Mouse (Mus musculus) frontal cortex, adult (tissue): Measurements from ENCODE around the gene Rims1.

ENCODE experiments used
- ATAC-seq: cut with Nextera tagmentation; 2 replicates; pipeline ENCODE4 v1.9.2; 2017; ENCODE audit warnings: mild to moderate bottlenecking, moderate library complexity, mixed read lengths; ENCODE audit not compliant: low TSS enrichment

Rims1 gene

DNA sequence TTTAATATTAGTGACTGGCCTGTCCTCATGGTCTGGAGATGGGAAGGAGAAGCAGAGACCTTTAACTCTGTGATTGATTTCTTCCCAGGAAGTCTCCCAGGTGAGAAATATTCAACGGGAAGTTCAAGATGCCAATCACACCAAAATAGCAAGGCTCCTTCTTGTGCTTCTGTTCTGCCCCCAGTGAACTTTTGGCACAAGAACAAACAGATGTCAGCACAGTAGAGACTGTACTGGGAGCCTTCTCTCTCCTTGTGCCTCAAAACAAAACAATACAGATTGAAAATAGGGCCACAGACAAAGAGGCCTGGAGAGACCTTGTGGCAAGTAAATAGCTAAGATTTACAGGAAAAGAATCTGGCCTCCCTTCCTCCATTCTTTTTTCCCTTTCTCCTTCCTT lies 110.7 kb downstream of the Rims1 start:
- ATAC-seq: no peak

DNA sequence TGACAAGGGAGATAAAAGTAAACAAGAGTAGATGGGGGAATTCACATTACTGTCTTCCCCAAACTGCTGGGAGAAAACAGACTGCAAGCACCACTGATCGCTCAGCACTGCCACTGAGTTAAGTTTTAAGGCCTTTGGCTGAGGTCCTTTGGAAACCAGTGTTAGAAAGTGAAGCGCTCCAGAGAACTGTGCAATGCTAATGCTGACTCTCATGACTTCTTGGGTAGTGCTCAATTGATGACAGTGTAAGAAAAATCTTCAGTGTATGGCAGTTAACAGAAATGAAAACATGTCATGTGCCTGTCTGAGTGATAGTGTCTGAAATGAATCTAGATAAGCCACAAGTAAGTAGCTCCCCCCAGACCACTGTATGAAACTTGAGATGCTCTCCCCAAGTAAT lies 111.3 kb downstream of the Rims1 start:
- no peak for ATAC-seq

DNA sequence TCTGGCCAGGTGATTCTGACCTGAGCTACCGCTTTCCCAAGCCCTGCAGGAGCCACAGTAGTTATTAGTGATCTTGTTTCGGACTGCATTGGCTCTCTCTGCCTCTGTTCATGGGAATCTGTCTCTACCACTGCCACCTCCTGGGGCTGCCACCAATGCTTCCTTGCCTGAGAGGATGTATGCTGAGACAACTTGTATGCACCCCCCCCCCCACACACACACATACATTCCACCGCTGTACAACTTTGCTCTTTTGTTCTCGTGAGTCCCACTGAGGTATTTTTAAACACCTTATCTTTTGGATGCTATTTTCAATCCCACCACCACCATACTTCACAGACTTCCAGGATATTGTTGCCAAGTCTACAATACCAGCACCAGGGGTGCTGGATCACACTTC lies 122.3 kb downstream of the Rims1 start:
- no peak; the same call in 1 of the 2 replicates for ATAC-seq

DNA sequence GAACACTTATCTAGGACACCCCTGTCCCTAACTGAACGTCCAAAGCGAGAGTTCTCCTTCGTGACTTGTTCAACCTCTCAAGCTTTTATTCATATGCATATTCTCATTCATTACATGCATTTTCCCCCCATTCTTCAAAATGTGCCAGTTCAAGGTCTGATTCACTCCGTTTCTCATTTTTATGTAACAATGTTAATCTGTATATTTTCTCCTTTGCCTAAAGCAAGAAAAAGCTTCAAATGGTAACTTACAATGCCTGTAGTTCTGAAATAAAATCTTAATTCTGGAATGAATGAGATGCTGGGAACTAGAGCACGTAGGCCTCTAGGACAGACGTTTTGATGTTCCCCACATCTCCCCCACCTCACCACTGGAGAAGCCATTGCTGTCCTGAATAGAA lies 141.6 kb downstream of the Rims1 start:
- peak; percentile 64; the same call in 1 of the 2 replicates for ATAC-seq

DNA sequence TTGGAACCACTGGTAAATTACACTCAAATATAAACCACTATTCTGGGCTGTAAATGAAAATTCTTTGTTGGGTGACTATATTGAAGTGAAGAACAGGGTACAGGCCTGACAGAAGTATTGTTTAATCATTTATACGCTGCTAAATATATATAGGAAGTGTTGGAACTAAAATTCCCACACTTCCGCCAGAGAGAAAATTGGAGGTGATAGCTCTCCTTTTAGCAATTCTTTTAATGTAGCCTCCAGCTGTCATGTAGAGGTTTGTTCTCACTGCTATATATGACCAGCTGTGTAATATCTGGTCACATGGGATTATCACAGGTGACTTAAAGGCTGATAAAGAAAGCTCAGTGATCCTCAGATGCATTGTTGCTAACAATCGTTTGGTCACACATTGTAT lies 144.0 kb downstream of the Rims1 start:
- ATAC-seq: peak; percentile 38

DNA sequence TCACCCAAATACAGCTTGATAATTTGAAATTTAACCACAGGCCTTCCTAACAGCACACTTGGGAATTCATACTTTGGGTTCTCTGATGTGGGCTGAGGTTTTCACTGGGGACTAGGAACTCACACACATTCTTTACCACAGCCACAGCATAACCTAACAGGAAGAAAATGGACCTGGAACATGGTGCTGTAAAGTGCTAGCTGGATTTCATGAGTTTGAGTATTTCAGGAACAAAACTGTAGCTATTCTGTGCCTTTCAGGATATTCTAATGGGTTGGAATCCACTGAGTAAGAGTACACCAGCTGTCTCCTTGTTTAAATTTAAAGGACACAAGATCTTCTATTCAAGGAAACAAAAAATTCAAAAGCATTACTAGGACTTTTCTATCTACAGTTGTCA lies 149.8 kb downstream of the Rims1 start:
- ATAC-seq: peak; percentile 80

DNA sequence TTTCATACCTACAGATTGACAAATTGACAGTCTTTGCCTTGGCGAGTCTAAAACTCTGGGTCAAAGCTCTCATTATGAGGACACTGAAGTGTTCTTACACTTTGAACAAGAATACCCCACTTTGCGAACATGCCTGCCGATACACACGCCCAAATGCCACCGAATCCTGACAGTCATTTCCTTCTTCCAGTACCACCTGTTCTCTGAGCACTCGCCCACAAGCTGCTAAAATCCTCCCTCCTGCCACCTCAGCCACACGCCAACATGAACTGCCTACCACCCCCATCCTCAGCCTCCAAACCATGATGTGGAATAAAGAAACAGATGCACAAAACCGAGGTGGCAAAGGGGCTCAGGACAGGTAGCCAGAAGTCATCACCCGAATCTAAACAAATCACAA lies 150.9 kb downstream of the Rims1 start:
- peak; percentile 77 for ATAC-seq

DNA sequence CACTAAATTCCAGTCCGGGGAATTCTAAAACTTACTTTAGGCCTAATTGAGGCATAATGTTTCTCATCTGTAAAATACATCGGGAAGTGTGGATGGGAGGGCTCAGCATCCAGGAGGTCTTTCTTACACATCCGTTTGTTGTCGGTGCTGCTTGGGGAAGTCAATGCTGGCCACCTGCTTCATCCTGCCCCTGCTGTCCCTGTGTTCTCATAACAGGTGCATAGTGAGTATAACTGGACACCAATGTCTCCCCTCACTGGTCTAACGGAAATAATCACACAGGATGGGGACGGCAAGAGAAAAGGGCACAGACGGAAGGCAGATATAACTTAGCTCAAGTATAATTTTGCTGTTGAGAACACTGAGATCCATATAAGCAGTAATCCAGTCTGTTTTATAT lies 155.2 kb downstream of the Rims1 start:
- no peak for ATAC-seq

DNA sequence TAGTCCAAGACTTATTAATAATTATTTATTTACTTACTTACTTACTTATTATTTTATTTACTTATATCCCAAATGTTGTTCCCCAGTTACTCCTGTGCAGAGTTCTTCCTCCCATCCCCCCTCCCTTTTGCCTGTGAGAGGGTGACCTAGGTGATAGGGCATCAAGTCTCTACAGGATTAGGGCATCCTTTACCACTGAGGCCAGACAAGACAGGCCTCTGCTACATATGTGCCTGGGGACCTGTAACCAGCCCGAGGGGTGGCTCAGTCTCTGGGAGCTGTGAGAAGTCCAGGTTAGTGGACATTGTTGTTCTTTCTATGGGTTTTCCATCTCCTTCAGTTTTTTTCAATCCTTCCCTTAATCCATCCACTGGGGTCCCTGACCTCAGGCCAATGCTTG lies 156.4 kb downstream of the Rims1 start:
- no peak for ATAC-seq

DNA sequence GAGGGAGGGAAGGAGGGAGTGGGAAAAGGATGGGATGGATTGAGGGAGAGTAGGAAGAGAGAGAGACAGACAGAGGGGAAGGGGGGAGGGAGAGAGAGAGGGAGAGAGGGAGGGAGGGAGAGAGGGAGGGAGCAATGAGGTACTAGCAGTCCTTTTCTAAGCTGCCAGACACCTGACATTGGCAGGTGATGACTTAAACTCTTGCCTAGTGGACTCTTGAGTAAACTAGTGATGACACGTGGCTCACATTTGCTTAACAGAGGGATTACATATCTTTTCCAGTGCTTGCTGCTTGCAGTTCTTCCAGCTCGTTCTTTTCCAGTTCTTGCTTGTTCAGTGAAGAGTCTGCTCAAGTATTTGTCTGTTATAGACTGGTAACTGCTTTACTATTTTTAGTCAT lies 160.5 kb downstream of the Rims1 start:
- no peak for ATAC-seq

DNA sequence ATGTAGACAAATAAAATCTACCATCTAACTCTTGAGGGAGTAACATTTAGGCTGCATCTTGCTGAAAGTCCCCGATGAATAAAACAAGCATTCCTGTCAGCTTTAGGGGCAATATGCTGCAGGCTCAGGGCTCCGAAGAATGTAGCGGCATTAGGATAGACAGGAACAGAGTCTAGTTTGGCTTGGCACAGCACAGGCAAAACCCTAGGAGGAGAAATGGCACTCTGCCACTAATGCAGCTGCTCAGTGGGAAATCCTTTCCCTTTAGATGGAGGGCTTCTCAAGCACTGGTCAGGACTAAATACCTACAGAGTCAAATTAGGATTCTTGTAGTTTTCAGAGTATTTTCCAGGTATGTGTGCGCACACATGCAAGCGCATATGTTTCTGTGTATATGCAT lies 165.2 kb downstream of the Rims1 start:
- ATAC-seq: peak; percentile 78

DNA sequence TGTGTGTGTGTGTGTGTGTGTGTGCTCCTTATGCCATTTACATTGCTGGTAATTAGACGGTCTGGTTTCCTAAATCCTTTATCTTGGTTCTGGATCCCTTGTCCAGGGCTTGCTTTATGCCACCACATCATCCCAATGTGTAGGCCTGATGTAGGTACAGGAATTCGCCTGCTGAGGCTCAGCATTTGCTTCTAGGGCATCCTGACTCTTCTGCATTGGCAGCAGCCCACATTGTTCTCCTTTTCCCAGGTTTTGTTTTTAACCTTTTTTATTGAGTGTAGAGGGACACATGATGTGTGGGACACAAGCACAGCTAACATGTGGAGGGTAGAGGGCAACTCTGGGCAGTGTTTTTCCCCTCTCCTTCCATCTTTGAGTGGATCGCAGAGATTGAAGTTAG lies 166.1 kb downstream of the Rims1 start:
- peak; percentile 67; the same call in 1 of the 2 replicates for ATAC-seq

DNA sequence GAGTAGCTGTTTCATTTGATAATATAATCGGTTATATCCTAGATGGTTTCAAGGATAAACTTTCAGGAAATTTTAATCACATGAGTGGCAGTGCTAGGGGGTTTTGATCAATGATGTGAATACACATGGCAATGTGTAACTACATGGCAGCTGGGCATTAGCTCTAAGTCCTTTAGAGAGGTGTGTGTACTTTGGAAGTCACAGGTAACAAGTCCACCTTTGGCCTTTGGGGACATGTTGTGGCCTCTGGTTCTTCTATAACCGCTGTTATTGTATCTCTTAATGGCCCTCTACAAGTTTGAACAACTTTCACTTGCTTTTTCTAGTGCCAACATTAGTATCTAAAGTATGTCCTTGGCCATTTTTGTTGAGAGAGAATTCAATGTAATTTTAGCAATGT lies 171.9 kb downstream of the Rims1 start:
- ATAC-seq: no peak

DNA sequence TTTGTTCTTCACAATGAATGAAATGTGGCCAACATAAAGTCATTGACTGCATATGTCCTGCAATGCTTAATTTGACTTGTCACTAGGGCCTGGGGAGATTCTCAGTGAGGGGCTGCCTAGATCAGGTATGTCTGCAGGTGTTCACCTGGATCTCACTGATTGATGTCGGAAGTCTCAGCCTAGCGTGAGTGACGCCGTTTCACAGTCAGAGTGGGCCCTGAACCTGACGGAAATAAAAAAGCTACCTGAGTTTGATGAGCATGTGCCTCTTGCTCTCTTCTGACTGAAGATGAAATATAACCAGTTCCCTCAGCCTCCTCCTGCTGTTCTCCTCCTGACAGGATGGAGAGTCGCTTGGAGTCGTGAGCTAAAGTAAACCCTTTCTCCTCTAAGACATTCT lies 173.2 kb downstream of the Rims1 start:
- no peak for ATAC-seq

DNA sequence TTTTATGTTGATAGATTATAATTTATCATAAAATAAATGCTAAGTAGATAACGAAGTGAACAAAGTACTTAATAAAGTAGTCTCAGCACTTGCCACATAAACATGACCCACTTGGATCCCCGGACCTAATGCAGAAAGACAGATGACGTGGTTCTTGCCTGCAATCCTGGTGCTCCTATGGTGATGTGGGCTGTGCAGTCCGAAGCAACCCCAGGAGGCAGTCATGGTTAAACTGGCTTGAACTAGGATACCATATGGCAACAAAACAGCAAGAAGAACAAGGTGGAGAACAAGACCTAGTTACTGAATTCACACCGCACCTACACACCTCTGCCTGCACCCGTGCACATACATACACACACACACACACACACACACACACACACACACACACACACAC lies 173.8 kb downstream of the Rims1 start:
- peak; percentile 42; the same call in 1 of the 2 replicates for ATAC-seq

DNA sequence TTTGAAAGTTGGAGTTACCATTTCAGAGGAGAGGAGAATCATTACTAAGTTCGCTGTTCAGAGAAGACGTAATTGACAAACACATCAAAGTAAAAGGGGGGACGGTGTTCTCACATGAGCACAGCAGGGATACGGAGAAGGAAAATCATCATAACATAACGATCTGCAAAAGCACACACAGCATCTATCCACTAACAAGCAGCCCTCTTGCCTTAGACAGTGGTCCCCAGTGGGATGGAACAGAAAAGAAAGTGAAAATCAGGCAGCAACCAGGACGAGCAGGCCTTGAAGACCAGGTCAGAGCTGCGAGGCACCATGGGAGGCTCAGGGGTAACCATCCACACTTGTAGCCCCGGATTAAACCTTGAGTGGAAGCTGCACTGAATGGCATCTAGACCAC lies 176.8 kb downstream of the Rims1 start:
- ATAC-seq: no peak

DNA sequence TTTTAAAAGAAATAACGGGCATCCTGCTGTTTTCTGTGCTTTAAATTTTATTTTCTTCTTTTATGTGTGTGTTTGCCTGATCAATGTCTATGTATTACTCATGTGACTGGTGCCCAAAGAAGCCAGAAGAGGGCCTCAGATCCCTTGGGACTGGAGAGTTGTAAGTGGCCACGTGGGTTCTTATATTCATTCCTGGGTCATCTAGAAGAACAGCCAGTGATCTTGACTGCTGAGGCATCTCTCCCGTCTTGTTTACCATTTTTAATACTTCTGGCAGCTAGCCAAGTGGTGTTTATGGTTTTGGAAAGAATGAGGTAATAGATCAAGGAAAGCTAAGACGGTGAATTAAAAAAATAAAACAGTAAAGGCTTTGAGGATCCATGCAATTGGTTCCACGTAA lies 178.8 kb downstream of the Rims1 start:
- ATAC-seq: no peak; the same call in 1 of the 2 replicates

DNA sequence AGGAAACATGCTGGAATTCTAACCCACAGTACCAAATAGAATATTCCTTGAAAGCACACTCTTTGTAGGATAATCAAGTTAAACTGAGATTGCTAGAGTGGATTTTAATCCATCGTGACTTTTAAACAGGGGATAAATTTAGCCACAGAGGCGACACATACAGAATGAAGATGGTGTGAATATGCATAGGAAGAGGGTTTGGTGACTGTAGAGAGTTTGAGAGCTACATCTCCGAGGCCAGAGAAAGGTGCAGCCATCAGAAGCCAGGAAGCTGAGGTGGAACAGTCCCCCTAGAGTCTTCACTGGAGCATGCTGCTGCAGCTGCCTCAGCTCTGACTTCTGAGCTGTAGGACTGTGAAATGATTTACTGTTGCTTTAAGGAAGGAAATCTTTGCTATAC lies 179.5 kb downstream of the Rims1 start:
- ATAC-seq: peak; percentile 78

DNA sequence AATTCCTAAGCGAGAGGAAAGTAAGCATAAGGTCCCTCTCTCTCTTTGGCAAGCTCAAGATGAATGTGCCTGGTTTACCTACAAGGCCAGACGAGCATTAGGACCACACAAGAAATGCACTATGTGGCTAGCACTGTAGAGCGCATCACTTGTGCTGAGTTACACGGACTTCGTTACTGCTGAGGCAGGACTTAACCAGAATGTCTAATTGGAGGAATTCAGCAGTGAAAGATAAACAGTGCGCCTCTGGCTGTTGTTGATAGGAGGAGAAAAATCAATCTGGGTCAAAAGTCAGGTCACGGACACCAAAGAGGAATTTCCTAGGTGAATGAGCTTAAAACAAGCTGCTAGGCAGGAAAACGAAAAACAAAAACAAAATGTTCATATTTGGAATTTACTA lies 185.0 kb downstream of the Rims1 start:
- ATAC-seq: 0 out of 2 replicates have a peak, but pooled peaks have one; percentile 15

DNA sequence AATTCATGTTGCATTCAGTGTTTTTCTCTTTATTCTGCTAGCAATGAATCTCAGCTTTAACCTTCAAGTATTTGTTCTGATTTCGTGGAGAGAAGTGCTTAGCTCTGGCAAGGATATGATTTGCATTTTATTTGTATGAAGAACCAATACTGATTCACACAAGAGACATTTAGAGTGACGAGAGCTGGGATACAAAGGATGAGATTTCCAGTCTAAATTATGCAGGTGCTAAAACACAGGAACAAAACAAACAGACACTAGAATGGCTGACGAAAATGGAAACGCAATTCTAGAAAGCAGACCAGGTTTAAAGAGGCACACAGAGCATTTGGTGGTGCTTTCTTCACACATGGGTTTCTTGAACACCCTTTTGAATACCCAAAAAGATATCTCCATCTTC lies 190.2 kb downstream of the Rims1 start:
- ATAC-seq: peak; percentile 42

DNA sequence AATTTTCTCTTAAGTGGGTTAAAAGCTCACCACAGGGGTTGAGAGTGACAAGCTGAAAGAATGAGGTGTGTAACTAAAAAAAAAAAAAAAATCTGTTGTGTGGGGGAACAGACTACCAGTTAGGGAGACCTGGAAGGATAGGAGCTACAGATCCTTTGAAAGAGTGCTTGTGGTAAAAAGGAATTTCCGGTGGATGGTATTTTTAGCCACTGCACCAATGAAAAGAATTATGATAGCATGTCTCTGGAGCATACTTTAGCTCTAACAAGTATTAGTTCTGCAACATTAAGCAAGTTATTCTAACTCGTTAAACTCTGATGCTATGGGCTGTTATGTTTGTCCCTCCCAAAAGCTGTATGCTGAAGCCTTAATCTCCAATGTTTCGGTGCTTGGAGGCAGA lies 192.2 kb downstream of the Rims1 start:
- no peak for ATAC-seq

DNA sequence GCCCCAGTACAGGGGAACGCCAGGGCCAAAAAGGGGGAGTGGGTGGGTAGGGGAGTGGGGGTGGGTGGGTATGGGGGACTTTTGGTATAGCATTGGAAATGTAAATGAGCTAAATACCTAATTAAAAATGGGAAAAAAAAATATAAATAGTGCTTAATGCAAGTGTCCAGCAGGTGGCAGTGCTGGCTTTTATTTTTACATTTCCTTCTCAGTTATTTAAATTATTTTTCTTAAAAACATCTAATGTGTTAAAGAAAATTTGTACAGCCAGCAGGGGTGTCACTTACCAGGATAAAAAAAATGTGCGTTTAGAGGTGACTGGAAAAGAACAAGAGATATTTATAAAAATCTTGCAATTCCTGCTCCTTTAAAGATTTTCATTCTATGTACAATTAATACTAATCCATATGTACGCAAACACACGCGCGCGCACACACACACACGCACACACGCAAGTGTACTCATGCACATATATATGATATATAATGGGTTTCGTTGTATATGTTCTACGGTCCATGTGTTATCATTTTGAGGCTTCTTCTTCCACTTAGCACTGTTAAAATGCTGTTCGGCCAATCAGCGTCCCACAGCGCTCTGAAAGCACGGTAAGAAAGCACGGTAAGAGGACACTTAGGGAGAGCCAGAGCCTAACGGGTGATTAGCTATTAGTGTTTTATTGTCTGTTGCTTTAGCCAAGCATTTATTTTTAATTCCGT lies 201.3 kb downstream of the Rims1 start:
- ATAC-seq: peak; percentile 47; the same call in 1 of the 2 replicates

DNA sequence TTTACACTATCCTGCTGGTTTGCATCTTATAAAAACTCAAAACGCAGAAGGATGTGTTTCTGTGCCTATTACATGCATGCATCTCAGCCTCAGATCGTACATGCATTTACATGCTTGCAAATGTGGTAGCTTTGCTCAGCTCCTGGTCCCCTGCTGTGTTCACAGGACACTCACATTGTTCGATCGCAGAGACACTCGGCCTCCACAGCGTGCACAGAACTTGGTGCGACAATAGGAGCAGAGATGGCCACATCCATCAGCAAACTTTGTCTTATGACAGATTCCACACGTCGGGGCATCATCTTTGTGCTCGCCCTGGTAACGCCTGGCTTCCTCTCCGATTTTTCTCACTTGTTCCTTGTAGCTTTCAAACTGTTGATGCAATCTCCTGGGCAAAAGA lies 209.6 kb downstream of the Rims1 start:
- ATAC-seq: peak; percentile 14; the same call in 1 of the 2 replicates

DNA sequence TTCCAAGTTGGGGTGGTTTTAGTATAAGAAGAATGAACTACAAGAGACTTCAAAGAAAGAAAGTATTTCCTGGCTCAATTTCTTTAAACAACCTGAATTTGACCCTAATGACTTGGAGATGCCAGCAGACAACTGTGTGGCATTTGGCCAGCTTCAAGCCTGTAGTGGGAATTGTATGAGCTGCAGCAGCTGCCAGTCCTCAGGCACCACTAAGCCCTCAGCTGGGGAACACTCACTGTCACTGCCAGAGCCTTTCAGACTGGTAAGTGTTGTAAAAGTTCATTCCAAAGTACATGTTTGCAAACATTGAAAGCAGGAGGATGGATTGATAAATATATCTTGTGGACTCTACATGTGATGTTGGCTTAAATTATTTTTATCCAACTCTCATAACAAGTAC lies 211.0 kb downstream of the Rims1 start:
- ATAC-seq: no peak
